Mouse (Mus musculus) frontal cortex, postnatal 25 days (tissue): ENCODE measurements at regions not wholly inside any gene's neighbourhood (a gene's known extent, or its start where the extent isn't known, plus 50 kb on each side); places are given as distances from the start of the nearest gene placed in this dataset.

Experiments
- DNase-seq, 2 experiments: peaks; one replicate each; pipeline ENCODE4 v3.0.0; 2022; ENCODE audit warnings: low spot score in 2 of 2

DNA sequence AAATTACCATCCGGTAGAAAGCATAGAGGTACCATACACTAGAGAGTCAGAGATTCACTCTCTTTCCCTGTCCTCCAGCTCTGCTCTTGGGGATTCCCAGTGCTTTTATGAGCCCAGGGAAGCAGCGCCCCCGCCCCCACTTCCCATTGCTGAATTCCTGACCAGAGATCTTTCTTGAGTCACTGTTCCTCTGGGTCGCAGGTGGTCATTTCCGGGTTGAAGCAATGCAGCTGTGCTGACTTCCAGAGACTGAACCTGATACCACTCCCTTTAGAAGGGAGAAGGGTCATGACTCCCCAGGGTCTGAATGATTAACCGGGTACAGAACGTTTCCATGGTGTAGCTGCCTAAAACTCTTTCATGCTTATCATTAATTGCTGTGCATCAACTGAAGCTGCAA is 128.9 kb downstream of the Cd83 start:
- no peak for DNase-seq

DNA sequence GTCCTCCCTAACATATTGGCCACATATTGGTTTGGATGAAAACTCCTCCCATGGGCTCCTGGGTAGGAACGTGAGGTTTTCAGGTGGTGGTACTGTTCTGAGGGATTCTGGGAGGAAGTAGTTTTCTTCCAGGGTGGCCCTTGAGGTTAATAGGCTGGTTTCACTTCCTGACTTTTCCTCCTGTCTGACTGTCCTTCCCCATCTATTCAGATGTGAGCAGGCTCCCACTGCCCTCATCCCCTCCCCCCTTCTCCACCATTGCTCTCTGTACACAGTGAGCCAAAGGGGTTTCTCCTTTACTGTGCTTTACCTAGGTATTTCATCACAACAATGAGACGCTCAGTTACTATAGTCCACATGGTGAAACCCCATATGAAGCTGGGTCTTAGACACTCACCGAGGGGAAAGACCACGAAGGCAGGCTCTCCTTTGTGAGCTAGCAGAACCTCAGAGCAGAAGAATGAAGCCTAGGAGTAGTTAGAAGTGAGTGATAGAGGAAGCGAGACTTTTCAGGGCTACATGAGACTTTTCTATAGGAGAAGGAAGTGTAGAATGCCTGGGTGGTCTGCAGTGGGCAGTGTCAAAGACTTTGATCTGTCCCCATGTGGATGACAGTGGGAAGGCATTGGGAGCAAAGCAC is 135.3 kb downstream of the Cd83 start:
- DNase-seq: no peak

DNA sequence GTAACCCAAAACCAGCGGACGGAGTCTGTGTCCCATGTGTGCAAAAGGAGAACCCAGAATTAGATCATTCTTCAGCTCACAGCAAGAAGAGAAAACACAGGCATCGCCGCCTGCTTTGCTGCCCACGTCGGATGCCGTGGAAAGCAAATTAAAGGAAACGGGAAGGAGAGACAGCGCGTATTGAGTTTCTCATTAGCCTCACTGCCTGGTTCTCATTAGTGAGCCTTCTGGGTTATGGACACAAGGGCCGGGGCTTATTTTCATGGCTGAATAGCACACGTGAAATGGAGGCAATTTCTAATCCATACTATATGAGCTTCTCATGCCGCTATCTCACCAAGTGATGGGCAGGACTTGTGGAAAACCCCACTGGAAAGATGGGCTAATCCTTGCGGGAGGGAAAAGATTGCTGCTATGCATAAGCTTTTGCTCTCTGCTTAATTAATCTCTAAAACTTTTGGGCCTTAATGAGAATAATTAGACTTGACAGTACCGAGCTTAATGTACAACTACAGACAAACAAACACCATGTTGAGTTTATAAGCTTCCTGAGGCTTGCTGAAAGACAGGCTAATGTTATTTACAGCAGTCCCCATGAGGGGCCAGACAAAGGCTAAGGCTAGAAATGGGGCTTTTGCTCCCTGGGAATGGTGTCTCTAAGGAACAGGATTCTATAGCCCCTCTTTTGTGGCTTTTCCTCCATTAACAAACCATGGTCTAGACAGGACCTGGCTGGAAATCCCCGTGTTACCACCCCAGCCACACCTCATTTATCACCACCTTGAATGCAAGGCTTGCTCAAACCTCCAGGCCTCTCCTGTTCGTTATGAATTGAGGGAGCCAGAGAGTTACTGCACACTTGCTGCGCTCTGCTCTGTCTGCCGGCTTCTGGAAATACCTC is 145.8 kb downstream of the Cd83 start:
- no peak for DNase-seq

DNA sequence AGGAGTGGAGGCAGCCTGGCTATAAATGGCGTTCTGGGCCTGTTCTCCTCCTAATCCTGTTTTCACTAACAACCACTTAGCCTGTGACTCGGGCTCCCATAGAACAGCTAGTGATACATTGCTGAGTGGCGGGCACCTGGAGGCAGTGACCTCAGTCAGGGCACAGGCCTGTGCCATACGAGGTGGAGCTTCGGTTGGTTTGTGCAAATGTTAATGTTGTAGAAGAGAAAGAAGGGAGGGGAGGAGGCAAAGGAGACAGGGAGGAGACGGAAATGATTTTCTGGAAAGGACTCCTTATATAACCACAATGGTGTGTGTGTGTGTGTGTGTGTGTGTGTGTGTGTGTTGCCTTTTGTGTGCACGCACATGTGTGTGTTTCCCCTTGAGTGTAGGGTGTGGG is 148.4 kb downstream of the Cd83 start:
- DNase-seq: no peak

DNA sequence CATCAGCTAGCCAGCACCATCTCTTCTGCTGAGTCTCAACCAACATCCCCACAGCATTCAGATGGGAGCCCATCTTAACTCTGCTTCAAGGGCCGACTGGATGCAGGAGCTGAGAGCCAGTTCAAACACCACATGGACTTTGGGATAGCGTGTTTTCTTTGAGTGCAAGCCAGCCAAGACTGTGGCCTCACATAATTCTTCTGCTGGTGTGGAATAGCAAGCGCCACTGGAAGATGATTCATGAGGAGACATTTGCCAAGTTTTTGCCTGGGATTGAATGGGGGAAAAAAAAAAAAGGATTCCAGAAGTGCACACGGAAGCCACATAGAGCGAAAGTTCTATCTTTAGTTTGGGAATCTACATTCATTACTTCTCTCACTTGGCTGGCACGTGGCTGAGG is 150.7 kb downstream of the Cd83 start:
- DNase-seq: no peak

DNA sequence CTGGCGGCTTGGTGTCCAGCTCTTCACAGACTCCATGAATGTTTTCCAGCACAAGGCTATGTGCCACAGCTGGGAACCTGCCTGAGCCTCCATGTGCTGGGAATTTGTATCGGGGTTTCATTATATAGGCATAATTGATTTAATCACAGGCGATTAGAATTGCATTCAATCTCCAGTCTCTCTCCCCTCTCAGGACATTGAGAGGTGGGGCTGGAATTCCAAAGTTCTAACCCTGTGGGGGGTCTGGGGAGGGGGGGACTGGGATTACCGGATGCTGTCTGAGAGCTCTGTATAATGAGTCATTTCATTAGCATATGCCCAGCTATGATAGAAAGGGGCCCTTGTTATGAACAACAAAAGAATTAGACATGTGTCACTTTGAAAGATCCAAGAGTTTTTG is 151.9 kb downstream of the Cd83 start:
- DNase-seq: no peak

DNA sequence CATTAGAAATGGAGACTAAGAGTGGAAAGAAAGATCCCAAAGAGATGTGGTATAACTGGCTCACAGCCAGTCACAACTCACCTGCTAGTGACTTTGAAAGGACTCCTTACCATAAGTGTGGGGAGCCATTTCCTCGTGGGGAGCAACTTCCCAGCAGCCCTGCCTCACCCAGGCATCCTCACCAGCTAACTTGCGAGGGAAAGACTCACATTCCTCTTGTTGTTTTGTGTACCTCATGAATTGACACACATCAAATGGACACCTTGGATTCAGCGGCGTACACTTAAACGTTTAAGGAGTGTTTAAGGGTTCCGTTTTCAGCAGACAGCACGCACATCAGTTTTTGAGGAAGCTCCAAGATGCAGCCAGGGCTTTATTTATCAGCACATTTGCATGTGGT is 154.0 kb downstream of the Cd83 start:
- DNase-seq: no peak

DNA sequence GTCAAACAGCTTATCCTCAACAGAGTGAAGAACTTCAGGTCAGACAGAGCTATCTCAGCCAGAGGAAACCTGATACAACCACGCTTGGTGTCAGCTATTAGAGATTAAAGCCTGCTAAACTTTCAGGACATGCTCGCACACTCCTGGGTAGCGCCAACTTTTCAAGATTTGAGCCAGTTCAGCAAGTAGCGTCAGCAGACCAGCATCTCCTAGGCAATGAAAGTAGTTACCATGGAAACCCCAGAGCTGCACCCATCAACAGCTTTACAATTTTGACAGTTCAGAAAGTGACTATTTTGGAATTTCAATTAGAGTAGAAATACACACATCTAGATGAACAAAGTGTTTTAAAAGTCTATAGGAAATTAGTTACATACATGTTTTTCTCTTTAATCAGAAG is 154.8 kb downstream of the Cd83 start:
- DNase-seq: no peak

DNA sequence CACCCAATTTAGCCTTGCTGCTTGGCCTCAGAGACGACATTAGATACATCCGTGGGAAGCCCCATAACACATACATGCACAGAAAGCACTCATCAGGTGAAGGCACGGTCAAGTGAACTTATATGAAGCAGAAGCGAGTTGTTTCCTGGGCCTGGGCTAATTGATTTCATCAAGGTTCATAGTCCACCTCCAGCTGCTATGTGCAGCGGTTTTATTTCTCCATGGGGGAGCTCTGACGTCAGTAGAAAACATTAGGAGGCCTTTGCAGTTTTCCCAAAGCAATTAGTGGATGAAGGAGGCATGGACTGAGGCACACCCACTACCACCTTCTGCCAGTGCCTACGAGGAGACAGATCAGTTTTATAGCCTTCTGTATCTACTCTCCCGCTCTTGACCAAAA is 157.2 kb downstream of the Cd83 start:
- DNase-seq: no peak

DNA sequence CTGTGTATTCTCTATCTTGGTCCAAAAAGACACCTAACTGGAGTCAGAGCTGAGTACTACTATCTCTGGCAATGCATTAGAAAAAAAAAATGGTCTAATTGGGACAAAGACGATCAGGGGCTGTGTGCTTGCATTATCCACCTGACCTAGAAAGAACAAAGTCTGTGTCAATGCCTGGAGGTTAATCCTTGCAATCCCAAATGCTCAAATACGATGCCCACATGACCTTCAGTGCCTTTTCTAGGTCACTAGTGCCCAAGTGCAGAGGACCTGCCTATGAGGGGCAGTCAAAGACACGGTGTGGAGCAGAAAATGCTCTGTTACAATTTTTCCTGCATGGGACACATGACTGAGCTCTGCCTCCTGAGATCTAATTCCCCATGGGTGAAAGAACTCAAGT is 164.0 kb downstream of the Cd83 start:
- no peak for DNase-seq

DNA sequence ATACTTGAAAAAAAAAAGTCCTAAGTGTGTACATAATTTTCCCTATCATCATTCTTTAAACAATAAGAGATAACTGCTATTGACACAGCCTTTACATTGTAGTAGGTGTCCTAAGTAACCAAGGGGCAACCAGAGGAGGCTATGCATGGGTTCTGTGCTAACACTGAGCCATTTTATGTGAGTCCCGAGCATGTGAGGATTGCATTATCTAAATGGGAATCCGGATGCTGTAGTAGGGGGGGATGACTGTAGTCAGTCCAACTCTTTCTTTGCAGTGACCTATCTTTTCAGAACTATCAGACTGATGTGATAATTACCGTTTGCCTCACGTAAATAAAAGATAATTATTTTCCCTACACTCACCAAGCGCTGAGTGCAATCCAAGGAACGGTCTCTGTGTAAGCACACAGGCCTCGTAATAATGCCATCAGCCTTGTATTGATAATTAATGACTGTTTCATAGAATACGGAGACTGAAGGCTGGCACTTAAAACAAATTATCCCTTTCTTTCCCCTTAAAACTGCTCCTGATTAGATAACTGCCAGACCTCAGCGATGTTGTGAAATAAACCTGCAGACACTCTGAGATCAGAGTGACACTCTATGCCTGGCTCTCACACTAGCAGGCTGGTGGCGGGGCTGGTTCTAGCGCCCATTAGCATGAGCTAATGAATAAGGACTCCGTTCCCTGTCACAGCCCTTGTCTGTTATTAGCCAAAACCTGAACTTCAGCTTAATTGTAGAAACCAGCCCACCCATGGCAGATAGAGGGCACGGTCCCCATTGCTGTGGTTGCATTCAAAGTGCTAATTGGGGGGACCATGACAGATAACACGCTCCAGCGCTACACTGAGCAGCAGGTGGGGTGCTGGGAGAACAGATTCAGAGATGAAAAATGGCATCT is 165.4 kb downstream of the Cd83 start:
- DNase-seq: no peak

DNA sequence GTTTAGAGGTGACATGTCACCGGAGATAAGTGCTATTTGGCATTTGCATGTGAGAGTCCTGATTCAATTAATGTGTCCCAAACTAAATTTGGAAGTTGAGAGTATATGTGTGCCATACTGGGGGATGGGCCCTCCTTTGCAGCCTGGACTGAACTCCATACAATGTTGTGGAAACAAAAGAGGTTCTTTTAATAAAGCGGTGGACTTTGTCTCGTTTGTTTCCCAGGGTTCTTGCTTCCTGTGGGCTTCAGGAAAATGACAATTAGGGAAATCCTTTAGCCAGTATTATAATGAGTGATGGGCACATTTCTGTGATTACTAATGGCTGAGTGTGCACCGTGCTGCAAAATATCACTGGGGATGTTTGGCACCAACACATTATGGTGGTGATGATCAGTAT is 167.9 kb downstream of the Cd83 start:
- no peak for DNase-seq

DNA sequence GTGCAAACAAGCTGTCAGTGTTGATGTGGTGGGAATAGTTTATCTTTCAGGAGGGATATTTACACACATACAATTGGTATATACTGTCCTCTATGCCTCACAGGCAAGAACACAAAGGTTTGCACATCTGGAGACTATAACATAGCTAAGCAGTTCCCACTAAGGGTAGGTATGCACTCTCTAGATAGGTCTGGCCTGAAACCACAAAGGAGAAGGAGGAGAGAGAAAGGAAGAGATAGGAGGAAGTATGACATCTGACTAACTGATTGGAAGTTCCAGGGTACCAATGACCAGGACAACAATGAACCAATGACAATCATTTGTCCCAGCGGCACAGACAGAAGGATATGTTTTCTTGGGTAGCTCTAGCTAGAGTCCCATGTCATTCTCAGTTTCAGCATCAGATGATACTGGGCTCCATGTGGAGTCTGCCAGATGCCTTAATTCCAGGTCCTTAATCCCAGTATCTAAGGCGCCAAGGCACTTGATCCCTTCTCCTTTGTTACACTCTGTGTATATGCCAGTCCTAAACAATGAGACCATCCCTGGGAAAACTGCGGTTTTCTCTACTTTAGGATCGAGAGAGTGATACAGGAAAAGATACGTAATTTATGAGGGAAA is 168.5 kb downstream of the Cd83 start:
- no peak for DNase-seq

DNA sequence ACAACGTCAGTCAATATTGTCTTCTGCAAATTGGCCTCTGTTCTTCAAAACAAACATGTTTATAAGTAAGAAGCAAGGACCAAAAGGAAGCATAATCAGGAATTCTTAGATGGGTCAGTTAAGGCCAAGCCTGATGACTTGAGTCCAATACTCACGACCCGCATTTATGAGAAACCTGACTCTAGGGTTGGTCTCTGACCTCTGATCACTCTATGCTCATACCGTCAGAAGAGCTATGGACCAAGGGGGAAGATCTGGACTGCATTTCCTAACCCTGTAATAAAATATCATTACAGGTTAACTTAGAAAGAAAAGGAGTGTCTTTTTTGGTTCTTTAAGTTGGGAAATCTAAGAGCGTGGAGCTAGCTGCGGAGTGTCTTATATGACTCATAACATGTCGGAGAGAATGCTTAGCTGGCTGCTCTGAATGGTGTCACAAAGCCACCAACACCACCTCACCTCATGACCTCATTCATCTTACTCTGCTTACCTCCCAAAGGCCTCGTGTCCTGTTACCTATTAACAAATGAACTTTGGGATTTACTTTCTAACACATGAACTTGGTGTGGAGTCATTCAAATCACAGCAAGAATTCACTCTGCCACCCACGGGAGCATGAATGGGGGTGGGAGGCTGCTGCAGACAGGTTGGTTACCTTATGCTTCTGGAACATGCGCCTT is 170.3 kb downstream of the Cd83 start:
- DNase-seq: no peak

DNA sequence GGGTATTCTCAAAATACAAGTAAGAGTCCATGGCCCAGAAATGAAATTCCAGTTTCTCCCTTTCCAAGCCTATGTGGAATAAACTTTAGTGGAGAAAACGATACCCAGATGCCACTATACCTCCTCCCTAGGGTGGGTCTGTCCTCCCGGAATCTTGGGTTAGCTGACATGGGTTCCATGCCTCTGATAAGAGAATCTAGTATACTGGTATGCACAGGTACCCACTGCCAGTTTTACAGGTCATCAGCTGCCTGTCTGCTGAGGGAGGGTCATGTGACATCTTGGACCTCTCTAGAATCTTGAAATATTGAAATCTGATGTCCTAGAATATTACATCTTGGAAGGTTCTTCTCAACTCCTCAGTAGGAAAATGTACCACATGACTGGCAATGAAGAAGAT is 172.5 kb downstream of the Cd83 start:
- no peak for DNase-seq

DNA sequence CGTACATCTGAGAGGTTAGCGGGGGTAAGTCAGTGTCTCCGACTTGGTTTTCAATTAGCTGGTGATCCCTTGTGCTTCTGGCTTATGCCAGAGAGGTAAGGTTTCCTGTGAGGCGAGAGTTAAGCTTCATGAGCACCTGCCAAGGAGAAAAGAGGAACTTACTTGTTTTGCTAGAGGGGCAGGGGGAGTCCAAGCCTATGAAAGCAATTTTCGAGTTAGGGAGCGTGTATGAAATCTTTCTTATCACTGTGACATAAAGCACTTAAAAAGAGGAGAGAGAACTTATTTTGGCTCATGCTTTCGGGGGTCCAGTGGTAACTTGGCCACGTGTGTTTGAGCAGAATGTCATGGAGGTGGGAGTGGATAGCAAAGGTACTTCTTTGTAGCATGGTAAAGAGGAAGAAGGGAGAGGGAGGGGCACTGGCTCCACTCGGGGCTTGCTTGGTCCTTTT is 174.6 kb downstream of the Cd83 start:
- DNase-seq: no peak

DNA sequence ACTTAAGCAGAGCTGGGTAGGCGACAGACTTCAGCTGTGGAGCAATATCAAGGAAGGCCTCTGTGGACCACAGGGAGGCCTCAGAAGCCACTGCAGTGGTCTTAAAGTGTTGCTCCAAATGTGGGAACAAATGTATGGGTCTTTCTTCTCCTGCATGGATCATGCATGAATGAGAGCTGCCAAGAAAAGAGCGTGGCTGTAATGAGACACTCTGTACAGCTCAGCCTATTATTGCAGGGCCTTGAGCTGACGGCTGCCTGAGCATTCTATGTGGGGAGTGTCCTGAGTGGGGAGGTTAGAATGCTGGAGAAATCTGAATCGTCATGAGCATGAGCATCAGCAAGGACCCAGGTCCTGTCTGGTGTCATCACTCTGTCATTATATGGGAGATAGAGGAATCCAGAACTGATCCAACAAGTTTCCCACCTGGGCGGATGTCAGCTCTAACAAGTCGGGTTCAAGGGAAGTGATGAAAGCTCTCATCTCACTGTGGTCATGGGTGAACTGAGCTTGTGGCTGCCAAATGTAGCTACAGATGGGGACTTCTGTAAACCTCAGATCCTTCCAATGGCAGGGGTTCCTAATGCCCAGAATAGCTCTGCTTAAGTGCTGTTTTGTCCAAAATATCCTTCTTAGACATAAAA is 176.6 kb downstream of the Cd83 start:
- DNase-seq: no peak

DNA sequence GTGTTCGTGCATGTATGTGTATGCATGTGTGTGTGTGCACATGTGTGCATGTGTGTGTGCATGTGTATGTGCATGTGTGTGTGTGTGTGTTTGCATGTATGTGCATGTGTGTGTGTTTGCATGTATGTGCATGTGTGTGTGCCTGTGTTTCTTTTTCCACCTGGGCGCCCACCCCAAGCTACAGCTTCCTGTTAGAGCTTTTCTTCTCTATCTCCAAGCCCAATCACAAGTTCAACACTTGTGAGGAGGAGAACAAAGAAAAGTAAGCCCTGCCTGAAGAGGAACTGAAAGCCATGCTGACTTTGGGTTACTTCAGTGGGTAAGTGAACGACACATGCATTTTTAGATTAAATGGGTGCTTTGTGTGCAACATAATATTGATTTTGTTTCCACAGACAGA is 177.4 kb downstream of the Cd83 start:
- DNase-seq: no peak

DNA sequence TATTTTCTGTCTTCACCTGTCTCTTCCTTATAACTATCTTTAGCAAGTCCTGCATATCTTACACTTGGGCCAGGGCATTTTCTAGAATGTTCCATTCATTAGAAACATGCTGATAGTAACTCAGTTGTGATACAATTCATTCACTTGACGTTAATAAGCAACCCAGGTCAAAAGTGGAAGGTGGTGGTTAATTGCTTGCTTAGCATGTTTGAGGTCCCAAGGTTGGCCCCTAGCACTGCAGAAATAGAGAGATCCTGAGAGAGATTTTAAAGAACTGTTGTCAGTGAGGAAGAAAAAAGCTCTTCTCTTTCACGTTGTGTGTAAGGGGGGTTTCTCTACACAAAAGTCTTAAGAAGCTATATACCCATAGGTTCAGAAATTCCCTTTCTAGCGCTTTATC is 178.7 kb downstream of the Cd83 start:
- DNase-seq: no peak

DNA sequence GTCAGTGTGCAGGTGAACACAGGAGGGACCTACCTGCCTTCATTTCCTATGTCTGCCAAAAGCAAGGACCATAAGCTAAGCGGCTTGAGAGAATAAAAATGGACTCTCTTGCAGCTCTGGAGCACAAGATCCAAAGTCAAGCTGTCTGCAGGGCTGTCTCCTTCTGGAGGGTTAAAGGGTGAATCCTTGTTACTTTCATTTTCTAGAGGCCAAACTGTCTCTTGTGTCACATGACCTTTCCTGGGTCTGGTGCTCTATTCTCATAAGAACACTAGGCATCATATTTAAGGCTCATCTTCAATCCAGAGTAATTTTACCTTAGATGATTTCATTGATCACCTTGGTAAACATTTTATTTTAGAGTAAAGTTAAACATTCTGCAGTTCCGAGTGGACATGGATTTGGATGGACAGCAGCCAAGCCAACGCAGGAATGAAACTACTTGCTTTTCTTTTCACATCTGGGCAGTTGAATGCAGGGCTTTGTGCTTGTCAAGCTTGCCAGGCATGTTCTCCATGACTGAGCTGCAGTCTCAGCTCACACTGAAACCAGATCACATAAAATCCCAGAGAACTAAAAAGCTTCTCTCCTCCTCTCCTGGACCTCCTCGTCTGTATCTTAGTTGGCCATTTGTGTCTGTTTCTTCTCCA is 180.8 kb downstream of the Cd83 start:
- DNase-seq: no peak
